Mouse (Mus musculus) megakaryocyte progenitor cell, adult 5-6 weeks (primary cell): ENCODE data around the gene Prmt6. TPM values are rescaled to one million over a fixed set of nuclear protein-coding genes. Genes with fewer than 3 reads are reported as not detected.
A peak's percentile ranks its signal among the peaks of the same experiment; 100 is the strongest.

Experiments used
- ATAC-seq: replicated peaks from 2 replicates; pipeline ENCODE4 v1.8.0; 2016; ENCODE audit warnings: mild to moderate bottlenecking, moderate TSS enrichment, inconsistent platforms; ENCODE audit not compliant: poor library complexity
- total RNA-seq, 2 experiments: library from RNA; stranded (forward) in 1 of 2; stranded (reverse) in 1 of 2; fragments of 157-497, 149-512 nt in 1 of 2; fragments of 200-1000 nt in 1 of 2; gene quantifications; 2 replicates each; pipeline versions ENCODE4 v1.2.3 to v1.2.4; 2015 to 2017

Prmt6 gene
- 15.8 and 18.5 TPM in 2 replicates for total RNA-seq (2015)
- total RNA-seq (2017) = 11.5 and 13.0 TPM in 2 replicates

DNA sequence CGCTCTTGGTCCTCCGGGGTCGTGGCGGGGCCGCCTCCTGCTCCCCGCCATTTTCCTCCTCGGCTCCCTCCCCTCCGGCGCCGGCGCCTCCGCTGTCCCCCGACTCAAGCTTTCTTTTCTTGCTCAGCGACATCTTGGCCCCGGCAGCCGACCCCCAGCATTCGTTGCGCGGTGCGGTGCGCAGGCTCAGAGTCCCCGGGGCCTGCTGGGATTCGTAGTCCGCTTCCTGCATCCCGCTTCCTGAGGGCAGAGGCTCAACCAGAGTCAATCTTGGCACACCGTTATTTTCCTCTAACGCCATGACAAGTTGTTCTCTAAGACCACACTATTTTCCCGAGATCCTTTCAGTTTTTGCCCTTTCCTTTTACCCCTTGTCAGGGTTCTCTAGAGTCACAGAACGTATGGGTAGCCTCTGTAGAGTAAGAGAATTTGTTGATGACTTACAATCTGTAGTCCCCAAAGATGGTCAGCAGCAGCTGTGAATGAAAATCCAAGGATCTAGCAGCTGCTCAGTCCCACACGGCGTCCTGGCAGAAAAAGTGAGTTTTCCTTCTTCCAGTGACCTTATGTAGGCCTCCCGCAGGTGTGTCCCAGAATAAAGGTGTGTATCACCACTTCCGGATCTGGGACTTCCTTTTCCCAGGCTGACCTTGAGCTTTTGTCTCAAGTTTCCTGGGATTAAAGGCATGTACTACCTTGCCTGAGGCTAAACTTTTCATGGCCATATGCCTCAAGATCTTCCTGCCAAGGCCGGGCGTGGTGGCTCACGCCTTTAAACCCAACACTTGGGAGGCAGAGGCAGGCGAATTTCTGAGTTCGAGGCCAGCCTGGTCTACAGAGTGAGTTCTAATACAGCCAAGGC, at the start of gene Prmt6:
Gene Prmt6 (minus strand): TSS at position 160 of the 862 bp plus-strand sequence.
- ATAC-seq = peak; percentile 86

DNA sequence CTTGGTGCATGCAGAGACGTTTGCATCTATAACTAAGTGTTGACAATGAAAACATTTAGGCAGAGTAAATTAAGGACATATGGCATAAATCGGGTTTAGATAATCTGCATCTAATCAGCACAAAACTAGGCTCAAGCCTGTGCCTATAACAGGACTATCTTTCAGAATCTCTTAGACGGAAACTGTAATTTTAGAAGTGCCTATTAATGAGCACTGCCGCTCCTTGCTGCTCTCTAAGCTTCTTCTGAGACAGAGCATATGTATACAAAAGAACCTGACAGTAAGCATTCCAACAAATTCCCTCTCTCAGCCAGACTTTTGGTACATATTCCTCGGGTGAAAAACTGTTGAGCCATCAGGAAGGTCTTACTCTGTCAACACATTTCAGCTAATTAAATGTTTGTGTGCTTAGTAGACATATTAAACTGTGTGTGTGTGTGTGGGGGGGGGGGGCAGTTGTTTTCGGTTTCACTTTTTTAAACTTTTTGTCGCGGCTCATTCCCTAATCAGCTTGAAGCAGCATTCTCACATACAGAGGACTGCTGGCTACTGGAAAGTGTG, 39.8 kb upstream of the Prmt6 start:
- no peak for ATAC-seq

DNA sequence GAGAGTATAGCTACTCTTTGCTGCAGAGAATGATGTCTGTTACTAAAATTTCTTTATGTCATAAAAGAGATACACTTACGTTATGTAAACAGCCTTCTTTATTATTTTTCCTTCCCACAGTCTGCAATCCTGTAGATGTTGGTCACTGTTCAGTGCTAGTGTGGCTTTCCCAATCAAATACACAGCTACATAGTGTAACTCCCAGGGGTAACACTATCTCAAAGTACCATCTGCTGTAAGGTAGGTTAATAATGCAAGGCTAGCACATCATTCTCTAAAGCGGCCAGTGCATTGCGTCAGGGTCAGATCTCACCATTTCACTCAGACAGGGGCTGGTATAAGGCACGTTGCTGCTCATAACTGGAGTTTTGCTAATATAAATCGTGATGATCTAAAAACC, 31.9 kb upstream of the Prmt6 start:
- ATAC-seq = no peak

DNA sequence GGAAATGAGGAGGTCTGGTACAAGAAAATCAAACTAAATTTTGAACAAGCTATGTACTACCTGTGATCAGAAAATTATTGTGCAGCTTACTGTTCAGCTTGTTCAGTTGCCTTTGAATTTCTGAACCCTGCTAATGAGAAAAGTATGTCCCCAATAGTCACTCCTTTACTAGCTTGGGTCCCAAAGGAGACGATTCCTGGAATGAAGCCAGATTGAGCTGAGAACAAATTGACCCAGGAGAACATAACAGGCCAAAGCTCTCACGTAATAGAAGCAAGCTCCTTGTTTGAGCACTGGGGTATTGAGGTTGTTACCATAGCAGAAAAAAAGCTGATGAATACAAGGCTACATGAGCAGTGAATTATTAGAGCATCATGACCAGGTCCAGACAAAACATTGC, 17.0 kb upstream of the Prmt6 start:
- no peak for ATAC-seq

DNA sequence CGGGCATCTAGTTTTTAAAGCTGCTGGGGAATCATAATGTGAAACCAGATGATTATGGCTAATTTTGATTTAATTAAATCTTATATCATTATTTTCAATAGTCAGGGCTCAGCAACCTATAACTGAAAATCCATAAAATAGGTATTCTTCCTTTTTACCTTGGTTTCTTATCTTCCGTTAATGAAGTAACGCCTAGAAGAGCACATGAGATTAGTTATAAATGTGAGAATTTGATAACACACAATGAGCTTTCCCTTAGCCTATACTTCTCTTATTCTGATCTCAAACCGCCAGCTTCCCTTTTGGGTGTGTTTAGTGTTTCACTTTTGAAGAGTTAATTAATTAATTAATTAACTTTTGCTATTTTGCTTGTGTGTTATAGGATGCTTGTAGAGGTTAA, 2.3 kb upstream of the Prmt6 start:
- no peak for ATAC-seq

DNA sequence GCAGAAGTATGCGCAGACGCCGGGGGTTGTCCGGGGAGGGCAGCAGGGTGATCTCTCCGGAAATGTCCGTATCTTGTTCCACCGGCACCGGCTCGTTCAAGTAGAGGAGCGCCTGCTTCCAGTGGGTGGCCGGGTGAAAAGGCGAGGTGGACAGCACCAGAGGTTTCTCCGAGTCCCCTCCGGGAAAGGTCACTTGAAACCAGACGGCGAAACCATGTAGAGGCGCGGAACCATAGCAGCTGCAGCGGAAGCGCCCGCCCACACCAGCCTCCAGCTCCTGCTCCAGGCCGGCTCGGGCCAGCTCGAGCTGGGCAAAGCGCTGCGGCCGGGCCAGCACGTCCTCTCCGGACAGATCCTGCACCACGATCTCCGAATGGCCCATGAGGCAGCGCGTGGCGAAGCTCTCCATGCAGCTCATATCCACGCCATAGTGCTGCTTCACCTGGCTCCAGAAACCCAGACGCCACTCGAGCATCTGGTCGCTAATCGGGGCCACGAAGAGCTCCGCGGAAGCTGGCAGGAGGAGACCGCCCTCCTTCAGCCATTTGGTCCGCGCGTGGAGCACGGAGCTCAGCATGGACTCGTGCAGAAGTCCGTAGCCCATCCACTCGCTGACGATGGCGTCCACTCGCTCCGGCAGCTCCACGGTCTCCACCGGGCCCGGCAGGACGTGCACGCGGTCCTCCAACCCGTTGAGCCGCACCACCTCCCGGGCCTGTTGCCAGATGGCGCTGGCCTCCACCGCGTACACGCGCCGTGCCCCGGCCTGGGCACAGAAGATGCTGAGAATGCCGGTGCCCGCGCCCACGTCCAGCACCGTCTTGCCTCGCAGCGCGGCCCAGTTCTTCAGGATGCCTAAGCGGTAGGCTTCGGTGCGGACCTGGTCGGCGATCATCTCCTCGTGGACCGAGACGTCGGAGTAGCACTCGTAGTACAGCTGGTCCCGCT, 633 bp downstream of the Prmt6 start:
- ATAC-seq = peak; percentile 74

DNA sequence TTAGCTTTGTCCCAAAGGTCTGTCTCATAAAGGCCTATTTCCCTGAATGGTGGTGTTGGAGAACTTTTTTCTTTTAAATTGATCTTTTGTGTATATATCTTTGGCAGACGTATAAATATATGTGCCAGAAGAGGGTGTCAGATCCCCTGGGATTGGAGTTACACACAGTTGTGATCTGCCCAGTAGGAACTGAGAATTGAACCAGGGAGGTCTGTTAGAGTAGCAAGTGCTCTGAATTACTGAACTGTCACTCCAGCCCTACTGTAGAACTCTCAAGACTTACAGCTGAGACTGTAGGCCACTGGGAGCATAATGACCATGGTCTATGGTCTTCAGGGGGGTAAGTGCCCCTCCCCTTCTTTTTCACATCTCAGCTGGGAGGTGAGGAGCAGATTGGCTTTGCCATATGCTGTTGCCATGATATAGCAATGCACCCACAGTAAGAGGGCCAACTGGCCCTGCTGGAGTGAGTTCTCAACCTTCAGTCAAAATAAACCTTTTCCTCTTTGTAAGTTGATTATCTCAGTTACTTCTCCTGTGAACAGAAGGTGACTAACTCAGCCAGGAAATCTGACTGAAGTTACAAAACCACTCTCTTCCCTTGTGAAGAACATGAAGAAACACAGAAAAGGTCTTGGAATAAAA, 13.9 kb downstream of the Prmt6 start:
- no peak for ATAC-seq

Other genes with a start within 250 kb of the Prmt6 start
- not detected in 2 replicates for gene Ntng1, start 107.0 kb downstream of the Prmt6 start, total RNA-seq (2015)
- not detected in 2 replicates for gene Ntng1, start 107.0 kb downstream of the Prmt6 start, total RNA-seq (2017)